Mouse (Mus musculus): ENCODE measurements around the gene Drc3. TPM values are rescaled to one million over a fixed set of nuclear protein-coding genes. Genes with fewer than 3 reads are reported as not detected.
A peak's percentile ranks its signal among the peaks of the same experiment; 100 is the strongest.

Gene Drc3
- polyA plus RNA-seq, 1 experiment from 2014 or later: 3.1 TPM

GRCm38 (mm10) chr11:60316250-60316649 is 36.9 kb upstream of the Drc3 start:
- CTCF ChIA-PET: interaction anchor here (1.1 to 1.4 kb wide), 3 partner anchors 37 to 469 kb away, joined by 3 read pairs; partner anchors contain the start of gene Drc3
- ATAC-seq (no peak), DNase-seq (ENCODE audit: low read depth, low spot score) (no peak)
- TF ChIP-seq CTCF (IDR thresholded peaks at IDR 0.05): no peak
- H3K27me3 ChIP-seq: no peaks in the 10 kb centered on the region
- POLR2A ChIA-PET: no interaction called here
- in situ Hi-C loops (cut with MboI; ENCODE audit: low pct_unique_long_range_greater_than_20kb): no loop called here

- DNase-seq (ENCODE audit: low read depth, low spot score) (no peak), ATAC-seq (no peak)
- ChIA-PET CTCF (interaction anchor here (1.1 to 1.4 kb wide), 3 partner anchors 36 to 470 kb away, joined by 3 read pairs; partner anchors contain the start of gene Drc3), POLR2A (interaction anchor here (1.0 kb wide), 1 partner anchor 166 kb away, joined by 4 read pairs; no protein-coding TSS in a partner anchor)
- H3K27me3 ChIP-seq: no peaks in the 10 kb centered on the region
- in situ Hi-C loops (cut with MboI; ENCODE audit: low pct_unique_long_range_greater_than_20kb): no loop called here
- no peak for TF ChIP-seq CTCF (IDR thresholded peaks at IDR 0.05)
These were observed 36.2 kb upstream of the Drc3 start for GRCm38 (mm10) chr11:60316883-60317282.

DNA sequence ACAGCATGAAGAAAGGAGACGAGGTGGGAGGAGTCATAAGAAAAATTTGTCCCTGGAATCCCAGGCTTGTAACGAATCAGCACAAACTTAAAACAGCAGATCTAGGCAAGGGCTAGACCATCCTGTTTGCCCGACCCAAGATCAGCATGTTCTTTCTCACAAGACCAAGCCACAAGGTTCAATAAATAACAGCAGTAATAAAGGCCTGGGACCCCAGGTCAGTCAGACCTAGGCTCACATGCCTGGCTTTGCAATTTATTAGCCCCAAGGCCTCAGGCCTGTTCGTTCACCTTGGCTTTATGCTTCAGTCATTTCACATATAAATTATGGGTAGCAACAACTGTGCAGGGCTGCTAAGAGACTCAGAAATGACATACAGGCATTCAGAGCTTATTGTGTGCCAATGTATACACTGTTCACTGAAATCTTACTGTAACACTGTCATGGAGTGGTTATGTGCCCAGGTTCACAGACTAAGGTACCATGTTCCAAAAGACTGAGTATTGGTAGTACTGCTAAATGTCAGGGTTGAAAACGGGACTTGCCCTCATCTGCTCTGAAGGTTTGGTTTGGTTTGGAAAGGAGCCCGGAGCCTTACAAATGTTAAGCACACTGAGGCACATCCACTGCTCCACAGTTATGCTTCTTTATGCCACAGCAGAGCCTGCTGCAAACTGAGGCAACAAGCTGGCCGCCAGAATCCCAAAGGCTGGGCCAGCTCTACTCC is 35.6 kb upstream of the Drc3 start:
- CTCF ChIA-PET: interaction anchor here (1.1 to 1.6 kb wide), 3 partner anchors 25 to 240 kb away, joined by 3 to 7 read pairs (median 3); partner anchors contain the start of gene Drc3
- ATAC-seq: no peak
- no peak for DNase-seq (ENCODE audit: low read depth, low spot score)
- TF ChIP-seq CTCF (IDR thresholded peaks at IDR 0.05): no peak
- POLR2A ChIA-PET: interaction anchor here (1.0 kb wide), 1 partner anchor 166 kb away, joined by 4 read pairs; no protein-coding TSS in a partner anchor
- in situ Hi-C loops (cut with MboI; ENCODE audit: low pct_unique_long_range_greater_than_20kb): no loop called here
- no peaks in the 10 kb centered on the region for H3K27me3 ChIP-seq

- in situ Hi-C loops (cut with MboI; ENCODE audit: low pct_unique_long_range_greater_than_20kb): no loop called here
- no peaks in the 10 kb centered on the region for H3K27me3 ChIP-seq
- no peak for DNase-seq (ENCODE audit: low read depth, low spot score)
- ChIA-PET CTCF (interaction anchor here (1.6 kb wide), 1 partner anchor 26 kb away, joined by 7 read pairs; no protein-coding TSS in a partner anchor), POLR2A (interaction anchor here (0.6 kb wide), 1 partner anchor 19 kb away, joined by 4 read pairs; no protein-coding TSS in a partner anchor)
- peak; percentile 37 for ATAC-seq
- TF ChIP-seq CTCF (IDR thresholded peaks at IDR 0.05): no peak
These were observed 34.4 kb upstream of the Drc3 start for GRCm38 (mm10) chr11:60318716-60319115.

DNA sequence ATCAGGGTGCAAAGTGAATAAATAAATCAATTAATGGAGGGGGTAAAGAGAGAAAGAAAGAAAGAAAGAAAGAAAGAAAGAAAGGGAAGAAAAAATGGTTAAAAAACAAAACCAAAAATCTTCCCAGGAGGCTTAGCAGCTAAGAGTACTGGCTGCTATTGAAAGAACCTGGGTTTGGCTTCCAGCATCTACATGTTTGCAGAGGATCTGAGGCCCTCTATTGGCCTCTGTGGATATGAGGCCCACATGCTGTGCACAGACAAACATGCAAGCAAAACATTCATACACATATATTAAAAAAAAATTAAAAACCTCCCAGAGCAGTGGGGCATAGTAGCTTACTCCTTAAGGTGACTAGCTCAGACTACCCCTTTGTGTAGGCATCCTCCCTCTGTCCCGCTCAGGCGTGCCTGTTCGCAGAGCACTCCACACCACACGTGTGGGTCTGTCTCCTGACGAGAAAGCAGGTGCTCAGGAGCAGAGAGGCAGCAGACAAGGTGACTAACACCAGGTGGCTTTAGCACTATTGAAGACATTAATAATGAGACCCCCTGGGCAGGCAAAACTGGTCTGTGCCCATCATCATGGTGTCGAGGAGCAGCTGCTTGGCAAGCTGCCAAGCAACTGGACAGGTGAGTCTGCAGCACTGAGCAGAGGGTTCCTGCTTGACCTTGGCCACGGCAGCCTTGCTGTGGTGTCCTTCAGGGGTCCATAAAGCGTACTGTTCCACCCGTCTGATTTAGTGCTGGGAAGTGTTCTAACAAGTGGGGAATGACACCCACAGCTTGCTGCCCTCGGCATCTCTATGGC is 33.7 kb upstream of the Drc3 start:
- ChIA-PET POLR2A (interaction anchor here (0.6 kb wide), 1 partner anchor 20 kb away, joined by 4 read pairs; no protein-coding TSS in a partner anchor), CTCF (interaction anchor here (1.5 to 1.9 kb wide), 3 partner anchors 12 to 27 kb away, joined by 4 to 7 read pairs (median 5); no protein-coding TSS in a partner anchor)
- ATAC-seq (no peak), DNase-seq (ENCODE audit: low read depth, low spot score) (no peak)
- H3K27me3 ChIP-seq: no peaks in the 10 kb centered on the region
- in situ Hi-C loops (cut with MboI; ENCODE audit: low pct_unique_long_range_greater_than_20kb): no loop called here
- TF ChIP-seq CTCF (IDR thresholded peaks at IDR 0.05): no peak

GRCm38 (mm10) chr11:60320426-60321037 is 32.6 kb upstream of the Drc3 start:
- ChIA-PET POLR2A (interaction anchor here (0.6 kb wide), 1 partner anchor 40 kb away, joined by 3 read pairs; no protein-coding TSS in a partner anchor), CTCF (interaction anchor here (1.1 to 1.9 kb wide), 5 partner anchors 12 to 28 kb away, joined by 3 to 5 read pairs (median 4); no protein-coding TSS in a partner anchor)

DNA sequence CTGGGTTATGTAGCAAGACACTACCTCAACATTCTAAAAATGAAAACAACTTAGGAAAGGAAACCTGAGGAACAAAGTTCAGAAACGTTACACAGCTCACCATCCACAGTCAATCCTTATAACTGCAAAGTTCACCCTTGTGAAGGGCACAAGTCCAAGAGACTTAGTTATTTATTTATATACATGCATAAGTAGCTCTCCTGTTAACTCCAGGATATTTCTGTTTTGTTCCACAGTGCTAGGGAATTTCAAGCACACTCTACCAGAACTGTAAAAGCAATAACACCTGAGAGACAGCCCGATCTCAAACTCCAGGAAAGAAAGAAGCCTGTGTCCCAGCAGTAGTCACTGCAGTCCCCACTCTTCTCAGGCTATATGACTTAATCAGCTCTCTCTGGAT is 31.7 kb upstream of the Drc3 start:
- ATAC-seq: no peak
- no peak for DNase-seq (ENCODE audit: low read depth, low spot score)
- ChIA-PET CTCF (interaction anchor here (1.1 to 1.9 kb wide), 5 partner anchors 11 to 29 kb away, joined by 3 to 5 read pairs (median 4); no protein-coding TSS in a partner anchor), POLR2A (no interaction called here)
- in situ Hi-C loops (cut with MboI; ENCODE audit: low pct_unique_long_range_greater_than_20kb): no loop called here
- TF ChIP-seq CTCF (IDR thresholded peaks at IDR 0.05): no peak
- H3K27me3 ChIP-seq: no peaks in the 10 kb centered on the region

More at GRCm38 (mm10) chr11:60320426-60321037, 32.6 kb upstream of the Drc3 start:
- ATAC-seq: no peak
- H3K27me3 ChIP-seq: no peaks in the 10 kb centered on the region
- TF ChIP-seq CTCF (IDR thresholded peaks at IDR 0.05): no peak
- in situ Hi-C loops (cut with MboI; ENCODE audit: low pct_unique_long_range_greater_than_20kb): no loop called here
- no peak for DNase-seq (ENCODE audit: low read depth, low spot score)

DNA sequence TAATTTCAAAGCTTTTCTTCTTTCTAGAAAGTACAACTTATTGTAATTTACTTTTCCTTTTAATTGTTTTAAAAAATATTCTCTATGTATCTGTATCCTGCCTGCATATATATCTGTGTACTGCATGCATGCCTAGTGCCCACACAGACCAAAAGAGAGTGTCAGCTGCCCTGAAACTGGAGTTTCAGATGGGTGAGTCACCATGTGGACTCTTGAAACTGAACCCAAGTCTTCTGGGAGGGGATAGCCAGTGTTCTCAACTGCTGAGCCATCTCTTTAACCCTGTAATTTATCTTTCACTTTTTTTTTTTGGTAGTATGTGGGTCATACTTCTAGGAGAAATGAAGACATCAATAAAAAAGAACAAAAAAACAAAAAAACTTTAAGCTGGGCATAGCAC is 29.4 kb upstream of the Drc3 start:
- DNase-seq (ENCODE audit: low read depth, low spot score): no peak
- CTCF ChIA-PET: interaction anchor here (1.0 kb wide), 1 partner anchor 18 kb away, joined by 3 read pairs; no protein-coding TSS in a partner anchor
- ATAC-seq: no peak
- no peak for TF ChIP-seq CTCF (IDR thresholded peaks at IDR 0.05)
- in situ Hi-C loops (cut with MboI; ENCODE audit: low pct_unique_long_range_greater_than_20kb): no loop called here
- POLR2A ChIA-PET: interaction anchor here (1.2 kb wide), 2 partner anchors 11 to 13 kb away, joined by 3 to 4 read pairs; no protein-coding TSS in a partner anchor
- no peaks in the 10 kb centered on the region for H3K27me3 ChIP-seq

- in situ Hi-C loops (cut with MboI; ENCODE audit: low pct_unique_long_range_greater_than_20kb): no loop called here
- no peak for TF ChIP-seq CTCF (IDR thresholded peaks at IDR 0.05)
- ChIA-PET POLR2A (interaction anchor here (0.7 kb wide), 1 partner anchor 16 kb away, joined by 3 read pairs; no protein-coding TSS in a partner anchor), CTCF (no interaction called here)
- no peak for DNase-seq (ENCODE audit: low read depth, low spot score)
- ATAC-seq: no peak
- no peaks in the 10 kb centered on the region for H3K27me3 ChIP-seq
These were observed 22.6 kb upstream of the Drc3 start for GRCm38 (mm10) chr11:60330551-60330950.

DNA sequence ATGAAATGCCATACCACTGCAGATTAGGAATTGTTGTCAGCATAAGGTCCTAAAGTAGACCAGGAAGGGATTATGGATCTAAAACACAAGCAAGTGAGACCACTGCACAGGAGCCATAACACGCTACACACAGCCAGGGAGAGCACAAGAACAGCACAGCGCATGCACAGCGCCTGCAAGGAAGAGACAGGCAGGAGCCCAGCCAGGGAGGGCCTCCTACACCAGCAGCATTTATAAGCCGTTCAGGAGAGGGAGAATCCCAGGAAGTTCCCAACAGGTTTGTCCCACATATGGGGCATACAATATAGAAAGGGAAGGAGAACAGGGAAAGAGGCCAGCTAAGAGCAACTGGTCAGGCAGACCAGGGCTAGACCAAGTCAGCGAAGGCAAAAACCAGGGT is 19.7 kb upstream of the Drc3 start:
- CTCF ChIA-PET: interaction anchor here (0.7 kb wide), 1 partner anchor 55 kb away, joined by 3 read pairs; no protein-coding TSS in a partner anchor
- no peak for TF ChIP-seq CTCF (IDR thresholded peaks at IDR 0.05)

More for the DNA sequence above, 19.7 kb upstream of the Drc3 start:
- in situ Hi-C loops (cut with MboI; ENCODE audit: low pct_unique_long_range_greater_than_20kb): no loop called here
- POLR2A ChIA-PET: no interaction called here
- no peak for DNase-seq (ENCODE audit: low read depth, low spot score)
- no peak for ATAC-seq
- no peaks in the 10 kb centered on the region for H3K27me3 ChIP-seq

All from Patski (cell line).